ENCODE assay signal across 8 mouse cellular contexts in the genomic region with DNA sequence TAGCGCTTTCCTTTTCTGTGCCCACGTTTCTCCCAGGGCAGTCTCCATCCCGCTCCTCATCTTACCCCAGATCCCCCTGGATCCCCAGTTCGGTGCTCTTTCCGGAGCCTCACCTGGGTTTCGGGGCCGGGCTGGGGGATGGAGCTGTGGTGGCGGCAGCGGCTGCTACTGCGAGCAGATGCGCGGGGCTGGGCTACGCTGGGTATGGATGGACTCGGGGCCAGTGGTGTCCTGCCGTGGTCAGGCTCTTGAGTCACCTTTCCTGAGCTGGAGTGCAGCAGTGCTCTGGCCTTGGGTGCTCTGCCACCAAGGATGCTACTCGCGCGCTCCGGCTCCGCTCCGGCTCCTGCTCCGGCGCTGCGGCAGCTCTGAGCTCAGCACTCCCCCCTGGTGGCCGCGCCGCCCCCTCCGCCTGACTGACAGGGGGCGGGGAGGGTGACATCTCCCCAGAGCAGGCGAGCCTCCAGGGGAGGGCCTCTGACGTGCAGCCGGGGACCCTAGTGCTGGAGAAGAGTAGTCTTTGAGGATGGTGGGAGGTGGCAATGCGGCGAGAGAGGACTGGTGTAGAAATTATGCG. TPM values are rescaled to one million over a fixed set of nuclear protein-coding genes. Genes with fewer than 3 reads are reported as not detected.
DNase-seq lines count a peak whose midpoint lies in the region; ATAC-seq and TF ChIP-seq lines count a peak whose summit lies in the region.

A gene (minus strand): TSS at position 404 of the 577 bp plus-strand sequence.

- peaks cover 39% of the 10 kb centered on the region for H3K27me3 ChIP-seq in kidney, postnatal 0 days (ENCODE audit: insufficient read depth, low read length)
- peaks cover 24% of the 10 kb centered on the region for H3K27me3 ChIP-seq in liver, embryonic 14.5 days (ENCODE audit: control insufficient read depth, insufficient read depth, low read length)

- no peaks in the 10 kb centered on the region for H3K9me3 ChIP-seq in kidney, postnatal 0 days (replicated peaks; ENCODE audit: low read length)
- no peaks in the 10 kb centered on the region for H3K9me3 ChIP-seq in liver, embryonic 14.5 days (ENCODE audit: control insufficient read depth, low read length)

- no peak within 1 kb of the TSS for H3K9ac ChIP-seq in kidney, postnatal 0 days (ENCODE audit: low read depth, low read length)
- H3K9ac ChIP-seq in liver, embryonic 14.5 days (replicated peaks) = no peak within 1 kb of the TSS

- WGBS in kidney, postnatal 0 days = 2% methylated on average over 35 of the region's 35 CpGs
- 2% methylated on average over 35 of the region's 35 CpGs for WGBS in liver, embryonic 14.5 days (ENCODE audit: insufficient replicate concordance)

- peak; percentile 79 for TF ChIP-seq CTCF in kidney, postnatal 0 days (IDR thresholded peaks at IDR 0.05; ENCODE audit: low read depth)
- TF ChIP-seq CTCF in liver, embryonic 14.5 days (IDR thresholded peaks at IDR 0.05; ENCODE audit: low read depth) = peak; percentile 58

- H3K4me2 ChIP-seq in kidney, postnatal 0 days (ENCODE audit: low read length) = peak within 1 kb of the TSS; percentile 47
- peak within 1 kb of the TSS; percentile 15; the same call in 1 of the 2 replicates for H3K4me2 ChIP-seq in liver, embryonic 14.5 days (ENCODE audit: low read depth)

- no peak for TF ChIP-seq EP300 in liver, embryonic 14.5 days (IDR thresholded peaks at IDR 0.05; ENCODE audit: low read depth)

- peaks cover 8% of the 10 kb centered on the region for H3K4me1 ChIP-seq in kidney, postnatal 0 days (replicated peaks; ENCODE audit: insufficient read depth, low read length)
- no peaks in the 10 kb centered on the region for H3K4me1 ChIP-seq in liver, embryonic 14.5 days (replicated peaks; ENCODE audit: control insufficient read depth in 2 of 2, insufficient read depth in 2 of 2, low read length in 1 of 2)

- peak; percentile 93 for ATAC-seq in granulocyte monocyte progenitor cell, adult 5-6 weeks (replicated peaks; ENCODE audit: poor library complexity, severe bottlenecking)
- ATAC-seq in kidney, postnatal 0 days (replicated peaks; ENCODE audit: low FRiP score, low read depth) = no peak
- no peak for ATAC-seq in liver, embryonic 14.5 days (ENCODE audit: insufficient read depth)
- ATAC-seq in neutrophil, adult 5-6 weeks (ENCODE audit: extremely low read depth, insufficient number of reproducible peaks, low FRiP score, poor library complexity, severe bottlenecking) = peak; percentile 31

- peak; percentile 70 for DNase-seq in A20 (ENCODE audit: low read depth, low spot score)
- peak; percentile 89 for DNase-seq in ZHBTc4 (ENCODE audit: low read depth, low spot score)
- peak; percentile 74 for DNase-seq in embryo, embryonic 10.5 days (ENCODE audit: low spot score)
- peak; percentile 61 for DNase-seq in kidney, postnatal 0 days (ENCODE audit: low spot score)
- no peak for DNase-seq in liver, embryonic 14.5 days (ENCODE audit: low read depth in 3 of 3, low spot score in 3 of 3)
- DNase-seq in thymus, postnatal 25 days = peak; percentile 71

- no peaks in the 10 kb centered on the region for H3K36me3 ChIP-seq in kidney, postnatal 0 days (ENCODE audit: insufficient read depth, low read length)
- H3K36me3 ChIP-seq in liver, embryonic 14.5 days (replicated peaks; ENCODE audit: control insufficient read depth, insufficient read depth, low read depth) = no peaks in the 10 kb centered on the region

- H3K4me3 ChIP-seq in kidney, postnatal 0 days (replicated peaks; ENCODE audit: low read depth, low read length) = peak within 1 kb of the TSS; percentile 17
- no peak within 1 kb of the TSS for H3K4me3 ChIP-seq in liver, embryonic 14.5 days (ENCODE audit: insufficient read depth in 1 of 2, low read depth in 2 of 2, low read length in 2 of 2)

- H3K27ac ChIP-seq in kidney, postnatal 0 days = no peak within 1 kb of the TSS
- H3K27ac ChIP-seq in liver, embryonic 14.5 days = no peak within 1 kb of the TSS

RNA-seq across cellular contexts. Expression of the gene that starts here (rescaled TPM):
- not detected in 2 replicates for total RNA-seq in granulocyte monocyte progenitor cell, adult 5-6 weeks (2014; fragmentation: Nextera tagmentation)
- not detected in 2 replicates for total RNA-seq in granulocyte monocyte progenitor cell, adult 5-6 weeks (2017)
- not detected in 2 replicates for polyA plus RNA-seq in kidney, postnatal 0 days (2015; fragmentation: Nextera tagmentation; extraction: Ambion mirVana)
- 0.02 and 0.06 TPM in 2 replicates for polyA plus RNA-seq in liver, embryonic 14.5 days (2012; rRNA removed)
- polyA plus RNA-seq in liver, embryonic 14.5 days (2014; fragmentation: Nextera tagmentation; extraction: Ambion mirVana) = not detected in 2 replicates
- total RNA-seq in neutrophil, adult 5-6 weeks (2017) = not detected in 2 replicates

Comparison
In these comparisons a context has a peak if more than half of its experiments do, and no peak if none do; other contexts are left out.
1. Peak in ATAC-seq in granulocyte monocyte progenitor cell, adult 5-6 weeks; RNA of the gene not detected or under 1 TPM.
2. Peak in DNase-seq, H3K4me3 ChIP-seq and H3K4me2 ChIP-seq in kidney, postnatal 0 days; RNA of the gene not detected or under 1 TPM.
3. Peak in ATAC-seq in neutrophil, adult 5-6 weeks; RNA of the gene not detected or under 1 TPM.
4. DNase-seq: peak in A20 (single experiment), ZHBTc4 (single experiment), embryo, embryonic 10.5 days (single experiment) and thymus, postnatal 25 days (single experiment); none in liver, embryonic 14.5 days (0 of 3).